Mouse (Mus musculus): Measurements from ENCODE around the gene Myof.

DNA sequence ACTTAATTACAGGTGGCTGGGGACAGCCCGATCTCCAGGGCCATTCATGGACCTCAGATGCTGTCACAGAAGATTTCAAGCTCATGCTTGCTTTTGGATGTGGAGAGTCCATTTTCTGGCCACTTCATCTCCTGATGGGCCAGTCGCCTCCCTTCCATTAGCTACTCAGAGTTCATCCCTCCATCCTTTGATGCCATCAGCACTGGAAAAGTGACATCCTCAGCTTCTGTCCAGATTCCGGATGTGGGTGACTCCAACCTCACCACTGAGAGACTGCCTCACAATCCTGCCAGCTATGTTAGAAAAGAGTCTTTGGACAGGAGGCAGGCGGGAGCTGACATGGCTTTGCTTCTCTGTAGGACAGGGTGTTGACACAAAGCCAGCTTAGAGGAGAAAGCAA lies 42.5 kb upstream of the Myof start:
- no peak for TF ChIP-seq POLR2A (IDR thresholded peaks at IDR 0.05; ENCODE audit: control insufficient read depth, extremely low read depth, insufficient read depth, low read length, poor library complexity)
- no peak for TF ChIP-seq CTCF (IDR thresholded peaks at IDR 0.05; ENCODE audit: borderline replicate concordance, control insufficient read depth, extremely low read depth, insufficient read depth, low read length, poor library complexity)
